8 mouse cellular contexts compared by ENCODE assay signal in the genomic region with DNA sequence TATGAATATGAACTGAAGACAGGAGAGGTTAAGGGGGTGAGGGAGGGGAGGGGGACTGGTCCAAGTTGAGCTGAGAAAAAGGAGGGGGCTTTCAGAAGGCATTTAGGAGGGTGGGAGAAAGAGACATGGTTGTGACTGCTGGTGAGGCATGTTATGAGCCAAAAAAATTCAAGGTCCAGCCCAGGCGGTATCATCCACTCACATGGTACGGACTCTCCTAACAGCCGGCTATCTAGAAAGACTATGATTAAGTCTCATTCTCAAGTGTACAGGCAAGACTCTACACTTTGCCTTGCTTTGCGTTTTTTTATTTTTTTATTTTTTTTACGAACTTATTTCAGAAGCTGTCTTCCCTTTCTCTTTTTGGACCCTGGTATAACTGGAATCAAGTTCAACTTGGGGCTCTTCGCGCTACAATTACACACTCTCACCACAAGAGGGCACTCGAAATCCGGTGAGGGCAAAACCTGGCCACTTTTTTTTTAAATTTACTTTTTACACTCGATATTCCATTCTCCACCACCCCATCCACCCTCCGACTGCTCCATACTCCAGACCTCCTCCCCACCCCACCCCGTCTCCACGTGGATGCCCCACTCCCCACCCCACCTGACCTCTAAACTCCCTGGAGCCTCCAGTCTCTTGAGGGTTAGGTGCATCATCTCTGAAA.
DNase-seq lines count a peak whose midpoint lies in the region; ATAC-seq lines count a peak whose summit lies in the region.

No protein-coding gene starts in this region.

- H3K27me3 ChIP-seq in midbrain, embryonic 11.5 days (ENCODE audit: control insufficient read depth, insufficient read depth, low read length), result peaks cover 2% of the 10 kb centered on the region; the same call in 1 of the 2 replicates

- WGBS in midbrain, embryonic 11.5 days, result 33% methylated on average over 13 of the region's 13 CpGs

- H3K9me3 ChIP-seq in midbrain, embryonic 11.5 days (ENCODE audit: control insufficient read depth, low read length), result peaks cover 3% of the 10 kb centered on the region; the same call in 1 of the 2 replicates

- H3K4me1 ChIP-seq in midbrain, embryonic 11.5 days (ENCODE audit: control insufficient read depth, insufficient read depth, low read length), result no peaks in the 10 kb centered on the region

- no peak overlapping the region for H3K4me3 ChIP-seq in midbrain, embryonic 11.5 days (ENCODE audit: low read depth, low read length)

- no peak overlapping the region for H3K9ac ChIP-seq in midbrain, embryonic 11.5 days (ENCODE audit: low read length)

- H3K36me3 ChIP-seq in midbrain, embryonic 11.5 days (ENCODE audit: control insufficient read depth, insufficient read depth, low read length), result no peaks in the 10 kb centered on the region

- peak; percentile 50 to 64 for DNase-seq in cerebellum, adult 18-20 months
- no peak for DNase-seq in cerebellum, adult 11 months
- DNase-seq in testis, postnatal 10 days (ENCODE audit: low spot score), result peak; percentile 62
- DNase-seq in testis, postnatal 14 days (ENCODE audit: low spot score), result no peak
- peak; percentile 42 for DNase-seq in embryo, embryonic 9.5 days (ENCODE audit: extremely low spot score)
- peak; percentile 44 for DNase-seq in induced T-regulatory cell, adult 2 months (ENCODE audit: low read depth)
- peak; percentile 91 for DNase-seq in midbrain, embryonic 11.5 days (ENCODE audit: low spot score, missing footprints)
- DNase-seq in frontal cortex, postnatal 25 days (ENCODE audit: low spot score in 2 of 2), result no peak

- H3K4me2 ChIP-seq in midbrain, embryonic 11.5 days, result no peak overlapping the region

- ATAC-seq in midbrain, embryonic 11.5 days (ENCODE audit: low FRiP score), result 0 out of 2 replicates have a peak, but pooled peaks have one; percentile 35

- H3K27ac ChIP-seq in midbrain, embryonic 11.5 days (ENCODE audit: low read depth, low read length), result no peak overlapping the region

Comparison
In these comparisons a context has a peak if more than half of its experiments do, and no peak if none do; other contexts are left out.
1. DNase-seq: peak in cerebellum, adult 18-20 months (2 of 2), testis, postnatal 10 days (single experiment), embryo, embryonic 9.5 days (single experiment), induced T-regulatory cell, adult 2 months (single experiment) and midbrain, embryonic 11.5 days (single experiment); none in cerebellum, adult 11 months (single experiment), testis, postnatal 14 days (single experiment) and frontal cortex, postnatal 25 days (0 of 2).